Mouse (Mus musculus): Measurements from ENCODE around the gene Tep1. TPM values are rescaled to one million over a fixed set of nuclear protein-coding genes. Genes with fewer than 3 reads are reported as not detected.
A peak's percentile ranks its signal among the peaks of the same experiment; 100 is the strongest.

Tep1 gene
- polyA plus RNA-seq, 1 experiment from 2014 or later, result 6.1 TPM

GRCm38 (mm10) chr14:50795261-50795935 lies 75.0 kb downstream of the Tep1 start:
- Histone ChIP-seq H3K36me3 (ENCODE audit: control insufficient read depth, insufficient read depth, low read length) (no peaks in the 10 kb centered on the region), H3K9me3 (ENCODE audit: control insufficient read depth, low read length) (no peaks in the 10 kb centered on the region), H3K27ac (ENCODE audit: low read depth, low read length) (no peak overlapping the region), H3K4me2 (replicated peaks; ENCODE audit: low read depth, low read length) (no peak overlapping the region), H3K4me1 (replicated peaks; ENCODE audit: control insufficient read depth, insufficient read depth, low read length) (no peaks in the 10 kb centered on the region), H3K9ac (ENCODE audit: low read depth, low read length) (no peak overlapping the region), H3K4me3 (ENCODE audit: low read depth, low read length) (no peak overlapping the region), H3K27me3 (ENCODE audit: control insufficient read depth, insufficient read depth, low read length) (no peaks in the 10 kb centered on the region)
- ATAC-seq (ENCODE audit: low FRiP score) (no peak), DNase-seq (ENCODE audit: low spot score) (no peak)
- 92% methylated on average over 24 of the region's 24 CpGs for WGBS

- Histone ChIP-seq H3K4me1 (replicated peaks; ENCODE audit: control insufficient read depth, insufficient read depth, low read length) (no peaks in the 10 kb centered on the region), H3K27me3 (ENCODE audit: control insufficient read depth, insufficient read depth, low read length) (no peaks in the 10 kb centered on the region), H3K4me3 (ENCODE audit: low read depth, low read length) (no peak overlapping the region), H3K36me3 (ENCODE audit: control insufficient read depth, insufficient read depth, low read length) (no peaks in the 10 kb centered on the region), H3K9me3 (ENCODE audit: control insufficient read depth, low read length) (no peaks in the 10 kb centered on the region), H3K27ac (ENCODE audit: low read depth, low read length) (no peak overlapping the region), H3K9ac (ENCODE audit: low read depth, low read length) (no peak overlapping the region), H3K4me2 (replicated peaks; ENCODE audit: low read depth, low read length) (no peak overlapping the region)
- WGBS, result 15% methylated on average over 2 of the region's 2 CpGs
- DNase-seq (ENCODE audit: low spot score), result no peak
- ATAC-seq (ENCODE audit: low FRiP score), result no peak
These were observed 82.2 kb downstream of the Tep1 start for GRCm38 (mm10) chr14:50788157-50788556.

GRCm38 (mm10) chr14:50785251-50785637 lies 85.1 kb downstream of the Tep1 start, which contains the start of gene Ttc5:
Ttc5 (minus strand) TSS chr14:50785519.
- peak within 1 kb of the TSS; percentile 82 for H3K9ac ChIP-seq (ENCODE audit: low read depth, low read length)
- H3K36me3 ChIP-seq (ENCODE audit: control insufficient read depth, insufficient read depth, low read length), result peaks cover 3% of the 10 kb centered on the region; the same call in 1 of the 2 replicates
- ATAC-seq (ENCODE audit: low FRiP score), result peak; percentile 94
- peak within 1 kb of the TSS; percentile 77 for H3K4me3 ChIP-seq (ENCODE audit: low read depth, low read length)
- H3K27me3 ChIP-seq (ENCODE audit: control insufficient read depth, insufficient read depth, low read length), result no peaks in the 10 kb centered on the region
- H3K9me3 ChIP-seq (ENCODE audit: control insufficient read depth, low read length), result no peaks in the 10 kb centered on the region
- 0% methylated on average over 21 of the region's 21 CpGs for WGBS
- no peaks in the 10 kb centered on the region for H3K4me1 ChIP-seq (replicated peaks; ENCODE audit: control insufficient read depth, insufficient read depth, low read length)
- DNase-seq (ENCODE audit: low spot score), result peak; percentile 97
- H3K27ac ChIP-seq (ENCODE audit: low read depth, low read length), result no peak within 1 kb of the TSS
- H3K4me2 ChIP-seq (replicated peaks; ENCODE audit: low read depth, low read length), result peak within 1 kb of the TSS; percentile 37

GRCm38 (mm10) chr14:50784391-50785250 lies 85.7 kb downstream of the Tep1 start:
- WGBS, result 29% methylated on average over 16 of the region's 16 CpGs
- peak overlapping the region; percentile 37 for H3K4me2 ChIP-seq (replicated peaks; ENCODE audit: low read depth, low read length)
- H3K27me3 ChIP-seq (ENCODE audit: control insufficient read depth, insufficient read depth, low read length), result no peaks in the 10 kb centered on the region
- peak overlapping the region; percentile 82 for H3K9ac ChIP-seq (ENCODE audit: low read depth, low read length)
- H3K27ac ChIP-seq (ENCODE audit: low read depth, low read length), result no peak overlapping the region
- peak overlapping the region; percentile 77 for H3K4me3 ChIP-seq (ENCODE audit: low read depth, low read length)
- H3K4me1 ChIP-seq (replicated peaks; ENCODE audit: control insufficient read depth, insufficient read depth, low read length), result no peaks in the 10 kb centered on the region
- H3K9me3 ChIP-seq (ENCODE audit: control insufficient read depth, low read length), result no peaks in the 10 kb centered on the region
- ATAC-seq (ENCODE audit: low FRiP score) (no peak), DNase-seq (ENCODE audit: low spot score) (no peak)
- H3K36me3 ChIP-seq (ENCODE audit: control insufficient read depth, insufficient read depth, low read length), result peaks cover 3% of the 10 kb centered on the region; the same call in 1 of the 2 replicates

- ATAC-seq (ENCODE audit: low FRiP score) (no peak), DNase-seq (ENCODE audit: low spot score) (no peak)
- WGBS, result 96% methylated on average over 3 of the region's 3 CpGs
- no peak overlapping the region for H3K9ac ChIP-seq (ENCODE audit: low read depth, low read length)
- peaks cover 3% of the 10 kb centered on the region; the same call in 1 of the 2 replicates for H3K36me3 ChIP-seq (ENCODE audit: control insufficient read depth, insufficient read depth, low read length)
- no peaks in the 10 kb centered on the region for H3K9me3 ChIP-seq (ENCODE audit: control insufficient read depth, low read length)
- H3K4me3 ChIP-seq (ENCODE audit: low read depth, low read length), result no peak overlapping the region
- H3K4me2 ChIP-seq (replicated peaks; ENCODE audit: low read depth, low read length), result no peak overlapping the region
- H3K27me3 ChIP-seq (ENCODE audit: control insufficient read depth, insufficient read depth, low read length), result no peaks in the 10 kb centered on the region
- no peak overlapping the region for H3K27ac ChIP-seq (ENCODE audit: low read depth, low read length)
- H3K4me1 ChIP-seq (replicated peaks; ENCODE audit: control insufficient read depth, insufficient read depth, low read length), result no peaks in the 10 kb centered on the region
These were observed 88.2 kb downstream of the Tep1 start for GRCm38 (mm10) chr14:50782166-50782565.

Other genes starting within 250 kb of the Tep1 start
- gene Olfr745, start 231.2 kb downstream of the Tep1 start, polyA plus RNA-seq (2014; fragmentation: Nextera tagmentation; extraction: Ambion mirVana), result not detected in 2 replicates
- gene Olfr746, start 223.5 kb downstream of the Tep1 start, polyA plus RNA-seq (2014; fragmentation: Nextera tagmentation; extraction: Ambion mirVana), result not detected in 2 replicates
- gene Olfr747, start 177.4 kb downstream of the Tep1 start, polyA plus RNA-seq (2014; fragmentation: Nextera tagmentation; extraction: Ambion mirVana), result not detected in 2 replicates
- not detected in 2 replicates for gene Olfr748, start 163.2 kb downstream of the Tep1 start, polyA plus RNA-seq (2014; fragmentation: Nextera tagmentation; extraction: Ambion mirVana)
- not detected in 2 replicates for gene Olfr749, start 125.5 kb downstream of the Tep1 start, polyA plus RNA-seq (2014; fragmentation: Nextera tagmentation; extraction: Ambion mirVana)
- 105 and 106 TPM in 2 replicates for gene Ttc5, start 85.0 kb downstream of the Tep1 start, polyA plus RNA-seq (2014; fragmentation: Nextera tagmentation; extraction: Ambion mirVana)
- gene Ccnb1ip1, start 62.8 kb downstream of the Tep1 start, polyA plus RNA-seq (2014; fragmentation: Nextera tagmentation; extraction: Ambion mirVana), result not detected in 2 replicates
- gene Parp2, start 62.7 kb downstream of the Tep1 start, polyA plus RNA-seq (2014; fragmentation: Nextera tagmentation; extraction: Ambion mirVana), result 63.6 and 66.0 TPM in 2 replicates
- 0.11 TPM in 1 of 2 replicates, not detected in the other for gene Klhl33, start 26.9 kb upstream of the Tep1 start, polyA plus RNA-seq (2014; fragmentation: Nextera tagmentation; extraction: Ambion mirVana)
- 146 and 160 TPM in 2 replicates for gene Osgep, start 54.3 kb upstream of the Tep1 start, polyA plus RNA-seq (2014; fragmentation: Nextera tagmentation; extraction: Ambion mirVana)
- 344 and 364 TPM in 2 replicates for gene Apex1, start 54.4 kb upstream of the Tep1 start, polyA plus RNA-seq (2014; fragmentation: Nextera tagmentation; extraction: Ambion mirVana)
- gene Pip4p1, start 60.3 kb upstream of the Tep1 start, polyA plus RNA-seq (2014; fragmentation: Nextera tagmentation; extraction: Ambion mirVana), result 53.8 and 55.6 TPM in 2 replicates
- 62.1 and 63.9 TPM in 2 replicates for gene Pnp, start 60.5 kb upstream of the Tep1 start, polyA plus RNA-seq (2014; fragmentation: Nextera tagmentation; extraction: Ambion mirVana)
- gene Gm49342, start 74.0 kb upstream of the Tep1 start, polyA plus RNA-seq (2014; fragmentation: Nextera tagmentation; extraction: Ambion mirVana), result not detected in 2 replicates
- 0.36 and 0.52 TPM in 2 replicates for gene Pnp2, start 85.4 kb upstream of the Tep1 start, polyA plus RNA-seq (2014; fragmentation: Nextera tagmentation; extraction: Ambion mirVana)
- not detected in 2 replicates for gene Rnase10, start 137.2 kb upstream of the Tep1 start, polyA plus RNA-seq (2014; fragmentation: Nextera tagmentation; extraction: Ambion mirVana)
- not detected in 2 replicates for gene Rnase9, start 171.3 kb upstream of the Tep1 start, polyA plus RNA-seq (2014; fragmentation: Nextera tagmentation; extraction: Ambion mirVana)
- not detected in 2 replicates for gene Rnase11, start 179.6 kb upstream of the Tep1 start, polyA plus RNA-seq (2014; fragmentation: Nextera tagmentation; extraction: Ambion mirVana)
- gene Rnase12, start 187.1 kb upstream of the Tep1 start, polyA plus RNA-seq (2014; fragmentation: Nextera tagmentation; extraction: Ambion mirVana), result not detected in 2 replicates
- not detected in 2 replicates for gene Olfr750, start 203.9 kb upstream of the Tep1 start, polyA plus RNA-seq (2014; fragmentation: Nextera tagmentation; extraction: Ambion mirVana)
- 17.3 and 19.2 TPM in 2 replicates for gene Rnase4, start 220.5 kb upstream of the Tep1 start, polyA plus RNA-seq (2014; fragmentation: Nextera tagmentation; extraction: Ambion mirVana)
- 2.8 and 3.0 TPM in 2 replicates for gene Ang, start 220.6 kb upstream of the Tep1 start, polyA plus RNA-seq (2014; fragmentation: Nextera tagmentation; extraction: Ambion mirVana)
- gene Eddm3b, start 243.9 kb upstream of the Tep1 start, polyA plus RNA-seq (2014; fragmentation: Nextera tagmentation; extraction: Ambion mirVana), result 0.15 and 0.24 TPM in 2 replicates